Mouse (Mus musculus): ENCODE data around the gene Ift43.

The Ift43 gene

DNA sequence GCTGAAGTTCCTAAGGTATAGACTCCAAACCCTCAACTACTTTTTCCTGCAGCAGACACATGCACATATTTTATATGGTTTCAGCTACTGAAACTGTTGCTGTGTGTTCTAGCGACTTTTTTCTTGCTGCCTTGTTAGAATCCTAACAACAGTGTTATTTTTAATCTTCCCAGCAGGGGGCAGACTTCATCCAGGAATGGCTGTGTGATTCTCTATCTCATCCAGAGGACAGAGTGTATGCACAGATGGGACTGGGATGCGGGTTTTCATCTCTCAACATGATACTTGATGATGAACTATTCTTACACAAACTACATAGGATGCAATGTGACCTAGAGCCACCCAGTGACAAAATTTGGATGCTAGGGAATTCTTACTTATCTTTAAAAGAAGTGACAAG, 50.5 kb downstream of the Ift43 start:
- DNase-seq: peak in 1 of 2 experiments; percentile 11

DNA sequence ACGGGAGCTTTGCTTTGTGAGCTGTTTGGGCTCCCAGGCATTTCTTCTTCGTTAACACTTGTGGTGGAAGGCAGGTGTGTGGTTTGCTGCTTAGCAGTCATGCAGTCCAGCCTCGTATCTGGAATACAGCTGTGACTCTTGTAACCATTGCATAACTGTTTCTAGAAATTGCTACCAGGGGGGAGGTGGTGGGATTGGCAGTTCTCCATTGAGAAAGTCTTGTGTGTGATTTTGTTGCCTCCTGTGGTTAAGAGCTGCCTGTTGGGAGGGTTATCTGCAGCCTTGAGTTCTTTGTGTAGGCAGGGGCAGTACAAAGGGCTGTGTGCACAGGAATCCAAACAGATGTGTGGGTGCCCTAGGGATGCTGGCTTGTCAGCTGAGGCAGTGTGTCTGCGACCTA, 53.4 kb downstream of the Ift43 start:
- DNase-seq: no peak

DNA sequence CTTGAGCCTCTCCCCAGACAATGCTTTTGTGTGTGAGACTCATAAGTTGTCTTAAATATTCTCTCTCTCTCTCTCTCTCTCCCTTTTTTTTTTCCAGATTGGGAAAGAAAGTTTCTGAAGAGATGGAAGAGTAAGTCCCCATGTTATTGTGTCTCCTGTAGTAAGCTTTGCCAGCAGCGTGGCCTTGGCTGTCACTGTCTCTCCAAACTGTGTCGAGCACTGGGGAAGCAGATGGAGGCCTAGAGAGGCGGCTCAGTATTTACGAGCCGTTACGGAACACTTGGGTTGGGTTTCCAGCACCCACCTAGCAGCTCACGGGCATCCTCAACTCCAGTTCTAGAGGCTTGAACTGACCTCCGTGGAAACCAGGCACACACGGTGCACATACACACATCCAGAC, 56.4 kb downstream of the Ift43 start:
- no peak for DNase-seq

DNA sequence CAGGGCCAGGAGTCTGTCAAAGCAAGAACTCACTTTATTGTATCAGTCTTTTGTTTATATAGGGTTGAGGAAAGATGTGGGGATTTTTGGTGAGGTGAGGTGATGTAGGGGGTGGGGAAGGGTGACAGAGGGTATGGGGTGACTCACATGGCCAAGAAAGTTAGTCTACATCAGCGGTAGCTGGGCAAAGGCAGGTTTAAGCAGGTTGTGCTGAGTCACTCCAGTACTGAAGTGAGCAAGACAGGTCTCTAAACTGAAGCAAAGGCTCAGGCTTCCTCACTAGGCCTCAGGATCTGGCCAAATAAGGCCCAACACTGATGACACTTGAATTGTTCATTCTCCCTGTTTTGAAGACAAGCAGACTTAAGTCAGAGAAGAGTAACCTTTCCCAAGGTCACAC, 60.0 kb downstream of the Ift43 start:
- DNase-seq: no peak

DNA sequence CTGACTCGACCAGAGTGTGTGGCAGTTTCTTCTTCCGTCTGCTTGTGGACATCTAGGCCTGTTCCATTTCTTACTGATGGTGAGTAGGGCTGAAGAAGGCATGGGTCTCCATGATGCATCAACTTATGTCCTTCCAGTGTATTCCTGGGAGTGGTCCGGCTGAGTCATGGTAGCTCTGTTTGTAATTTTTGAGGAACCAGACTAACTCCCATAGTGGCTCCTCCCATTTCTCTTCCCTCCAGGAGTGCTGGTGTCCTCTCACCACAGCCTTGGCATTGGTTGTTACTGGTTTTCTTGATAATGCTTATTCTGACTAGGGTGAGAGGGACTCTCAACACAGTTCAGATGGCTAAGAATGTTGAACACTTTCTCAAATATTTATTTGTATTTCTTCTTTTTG, 63.9 kb downstream of the Ift43 start:
- no peak for DNase-seq

DNA sequence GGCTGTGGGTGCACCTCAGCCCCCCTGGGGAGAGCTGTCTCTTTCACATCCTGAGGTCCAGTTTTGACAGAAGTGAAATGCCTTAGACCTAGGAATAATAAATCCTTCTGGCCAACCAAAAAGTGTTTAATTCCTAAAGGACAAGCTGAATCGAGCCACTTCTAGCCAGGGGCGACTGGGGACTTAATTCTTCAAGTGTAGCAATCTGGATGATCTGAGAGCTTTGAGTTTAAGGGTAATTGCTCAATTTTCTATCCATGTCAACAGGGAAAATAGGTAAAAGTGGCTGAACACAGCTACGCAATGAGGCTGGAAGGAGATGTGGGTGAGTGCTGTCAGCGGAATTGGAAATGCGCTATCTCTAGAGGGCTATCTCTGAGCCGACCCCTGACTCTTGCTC, 65.9 kb downstream of the Ift43 start:
- no peak for DNase-seq

DNA sequence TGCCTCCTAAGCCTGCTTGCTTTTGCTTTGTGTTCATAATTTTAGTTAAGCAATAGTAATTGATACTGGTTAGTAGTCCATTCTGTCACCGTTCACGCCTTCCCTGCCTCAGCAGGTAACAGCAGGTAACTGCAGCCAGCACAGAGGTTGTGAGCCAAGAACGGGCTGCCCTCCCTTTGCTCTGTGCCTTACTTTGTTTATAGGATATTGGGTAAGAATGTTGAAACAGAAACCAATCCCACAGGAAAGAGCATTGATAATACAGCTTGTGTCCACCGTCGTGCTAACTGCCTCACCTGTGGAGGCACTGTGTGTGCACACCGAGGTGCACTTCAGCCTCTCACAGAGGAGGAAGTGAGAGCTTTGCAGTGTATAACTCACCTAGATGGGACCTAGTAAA, 66.7 kb downstream of the Ift43 start:
- DNase-seq: no peak

DNA sequence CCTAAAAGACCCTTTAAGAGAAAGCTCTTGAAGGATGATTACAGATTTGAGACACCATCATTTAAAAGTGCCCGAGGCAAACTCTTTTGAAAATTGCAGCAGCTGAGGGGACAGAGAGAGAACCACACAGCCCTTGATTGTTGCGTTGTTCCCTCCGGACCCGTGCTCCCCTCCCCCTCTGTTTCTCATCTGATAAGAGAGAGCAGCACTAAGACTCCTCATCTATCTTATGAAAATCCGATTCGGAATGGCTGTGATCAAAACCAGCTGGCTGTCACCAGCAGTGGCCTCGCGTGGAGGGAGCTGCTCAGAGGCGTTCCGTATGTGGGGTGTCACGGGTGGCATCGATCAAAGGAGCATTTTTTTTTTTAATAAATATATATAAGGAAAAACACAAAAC, 69.6 kb downstream of the Ift43 start:
- no peak for DNase-seq

DNA sequence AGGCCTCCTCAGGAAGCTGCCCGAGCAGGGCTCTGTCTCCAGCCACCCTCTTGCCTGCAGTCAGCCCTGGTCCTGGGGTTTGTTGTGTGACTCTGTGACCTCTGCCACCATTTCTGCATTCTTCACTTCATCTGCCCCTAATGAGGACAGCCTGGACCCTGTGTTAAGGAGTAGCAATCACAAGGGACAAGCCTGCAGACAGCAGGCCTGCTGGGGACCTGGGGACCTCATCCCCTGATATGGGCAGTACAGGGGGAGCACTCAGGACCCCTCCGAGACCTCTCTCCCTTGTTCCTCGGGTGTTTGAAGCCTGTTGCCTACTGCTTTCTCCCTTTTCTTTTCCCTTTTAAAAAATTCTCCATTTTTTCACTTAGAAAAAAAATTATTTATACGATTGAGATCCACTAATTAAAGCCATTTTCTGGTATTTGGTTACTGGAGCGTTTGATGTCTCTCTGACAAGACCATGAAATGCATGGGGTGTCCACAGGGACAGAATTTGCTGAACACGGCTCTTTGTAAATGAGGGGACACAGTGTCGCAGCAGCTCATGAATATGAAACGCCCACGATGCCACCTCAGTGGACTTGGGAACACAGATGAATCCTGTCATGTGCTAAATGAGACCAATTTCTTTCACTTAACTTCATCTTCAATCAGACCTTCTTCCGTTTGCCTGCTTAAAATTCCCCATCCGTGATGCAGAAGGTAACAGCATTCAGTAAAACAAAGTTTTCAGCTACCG, 71.0 kb downstream of the Ift43 start:
- no peak for DNase-seq

DNA sequence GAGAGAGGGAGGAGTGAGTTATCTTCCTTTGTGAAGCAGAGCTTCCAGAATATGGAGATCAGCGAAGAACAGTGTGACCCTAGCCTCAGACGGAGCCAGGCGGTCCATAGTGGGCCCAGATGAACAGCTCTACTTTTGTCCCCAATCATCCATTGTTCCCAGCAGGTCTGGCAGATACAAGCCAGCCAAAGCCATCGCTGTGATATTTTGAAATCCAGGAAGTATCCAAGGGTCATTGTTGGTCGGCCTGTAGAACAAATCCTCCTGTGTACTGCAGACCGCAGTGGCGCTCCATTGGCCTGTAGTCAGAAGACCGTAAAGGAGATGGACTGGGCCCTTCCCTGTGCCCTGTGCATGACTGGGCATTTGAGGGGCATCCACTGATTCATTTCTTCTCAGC, 72.8 kb downstream of the Ift43 start:
- DNase-seq: no peak

DNA sequence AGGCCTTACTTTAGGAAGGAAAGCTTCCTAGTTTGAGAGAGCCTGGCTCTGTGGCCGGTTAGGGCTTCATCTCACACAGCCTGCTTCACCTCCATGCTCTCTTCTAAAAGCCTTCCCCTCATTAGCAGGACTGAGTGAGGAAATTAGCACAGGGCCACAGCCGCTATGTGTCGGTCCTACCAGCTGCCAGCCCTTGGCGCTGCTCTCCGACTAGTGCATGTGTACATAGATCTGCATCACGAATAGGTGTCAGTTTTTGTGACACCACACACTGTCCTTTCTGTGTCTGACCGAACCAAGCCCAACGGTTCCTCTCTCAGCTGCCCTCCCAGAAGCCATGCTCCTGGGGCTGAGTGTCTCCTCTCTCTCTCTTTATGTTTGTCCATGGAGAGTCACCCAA, 74.8 kb downstream of the Ift43 start:
- DNase-seq: no peak

DNA sequence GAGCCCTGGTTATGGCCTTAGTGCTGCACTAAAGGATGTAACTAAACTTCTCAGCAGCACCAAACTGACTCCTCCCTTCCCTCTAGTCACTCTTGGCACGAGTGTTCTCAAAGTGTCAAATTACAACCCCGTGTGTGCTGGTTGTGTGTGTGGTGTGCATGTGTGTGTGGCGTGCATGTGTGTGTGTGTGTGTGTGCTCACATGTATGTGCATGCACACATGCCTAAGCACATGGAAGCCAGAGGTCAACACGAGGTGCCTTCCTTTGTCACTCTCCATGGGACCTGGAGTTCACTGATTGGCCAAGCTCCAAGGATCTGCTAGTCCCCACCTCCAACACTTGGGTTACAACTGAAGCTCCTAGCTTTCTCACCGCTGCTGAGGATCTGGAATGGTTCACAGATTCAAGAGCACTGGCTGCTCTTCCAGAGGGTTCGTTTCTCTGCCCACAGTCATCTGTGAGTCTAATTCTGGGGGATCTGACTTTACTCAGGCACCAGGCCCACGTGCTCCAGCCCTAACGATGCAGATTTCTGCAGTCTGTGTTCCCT, 75.6 kb downstream of the Ift43 start:
- DNase-seq: no peak

DNA sequence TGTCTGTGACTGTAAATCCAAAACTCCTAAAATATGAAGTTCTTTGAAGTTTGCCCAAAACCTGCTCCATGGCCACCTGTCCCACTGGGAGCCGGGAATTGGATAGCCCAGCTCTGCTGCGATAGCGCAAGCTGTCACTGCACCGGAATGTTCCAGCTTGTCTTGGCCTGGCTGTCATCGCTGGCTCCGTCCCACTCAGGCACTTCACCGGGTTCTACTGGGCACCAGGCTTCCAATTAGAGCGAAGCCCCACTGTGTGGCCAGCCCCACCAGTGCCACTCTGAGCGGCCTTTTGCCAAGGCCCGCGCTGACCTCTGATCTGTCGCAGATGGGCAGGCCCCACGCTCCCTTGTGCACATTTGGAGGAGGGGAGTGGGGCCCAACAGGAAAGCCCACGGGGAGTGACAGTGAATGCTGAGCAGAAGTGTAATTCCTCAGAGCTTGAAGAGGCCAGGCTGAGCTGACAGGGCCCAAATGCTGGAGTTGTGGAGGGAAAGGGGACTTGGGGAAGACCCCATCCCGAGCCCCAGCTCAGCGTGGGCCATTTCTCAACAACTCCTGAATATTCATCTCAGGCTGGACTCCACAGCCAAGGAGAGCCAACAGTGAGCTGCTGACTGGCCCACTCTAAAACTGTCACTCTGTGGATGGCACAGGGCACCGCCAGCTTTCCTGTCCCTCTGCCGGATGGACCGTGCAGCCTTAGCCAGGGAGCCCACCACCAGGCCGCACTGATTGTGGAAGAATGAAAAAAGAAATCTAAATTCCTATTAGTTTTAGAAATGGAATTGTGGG, 76.5 kb downstream of the Ift43 start:
- DNase-seq: no peak

DNA sequence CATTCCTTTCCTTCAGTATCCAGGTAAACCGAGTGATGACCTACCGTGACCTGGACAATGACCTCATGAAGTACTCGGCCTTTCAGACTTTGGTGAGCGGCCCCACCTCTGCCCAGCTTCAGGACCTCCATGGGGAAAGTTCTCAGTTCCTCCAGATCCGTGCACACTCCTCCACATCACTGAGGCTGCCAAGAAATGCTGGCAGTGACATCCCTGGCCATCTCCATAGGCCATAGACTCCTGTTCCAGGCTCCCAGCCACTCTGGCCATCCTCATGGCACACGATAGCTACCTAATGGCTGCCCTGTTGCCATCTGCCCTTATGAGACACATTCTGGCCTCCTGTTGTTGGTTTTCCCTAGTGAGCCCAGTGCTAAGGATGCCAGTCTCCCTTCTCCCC, 79.1 kb downstream of the Ift43 start:
- no peak for DNase-seq

DNA sequence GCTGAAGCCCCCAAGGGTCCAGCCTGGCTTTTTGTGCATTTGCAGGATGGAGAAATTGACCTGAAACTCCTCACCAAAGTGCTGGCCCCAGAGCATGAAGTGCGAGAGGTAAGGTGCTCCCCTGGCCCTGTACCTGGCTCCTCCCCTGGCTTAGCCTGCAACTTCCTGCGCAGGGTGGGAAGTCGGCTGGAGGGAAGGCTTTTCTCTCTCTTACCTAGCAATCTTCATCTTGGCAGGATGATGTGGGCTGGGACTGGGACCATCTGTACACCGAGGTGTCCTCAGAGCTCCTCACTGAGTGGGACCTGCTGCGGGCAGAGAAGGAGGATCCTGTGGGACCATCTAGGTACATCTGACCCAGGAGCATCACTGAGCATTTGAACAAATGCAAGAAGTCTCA, 79.6 kb downstream of the Ift43 start:
- no peak for DNase-seq

DNA sequence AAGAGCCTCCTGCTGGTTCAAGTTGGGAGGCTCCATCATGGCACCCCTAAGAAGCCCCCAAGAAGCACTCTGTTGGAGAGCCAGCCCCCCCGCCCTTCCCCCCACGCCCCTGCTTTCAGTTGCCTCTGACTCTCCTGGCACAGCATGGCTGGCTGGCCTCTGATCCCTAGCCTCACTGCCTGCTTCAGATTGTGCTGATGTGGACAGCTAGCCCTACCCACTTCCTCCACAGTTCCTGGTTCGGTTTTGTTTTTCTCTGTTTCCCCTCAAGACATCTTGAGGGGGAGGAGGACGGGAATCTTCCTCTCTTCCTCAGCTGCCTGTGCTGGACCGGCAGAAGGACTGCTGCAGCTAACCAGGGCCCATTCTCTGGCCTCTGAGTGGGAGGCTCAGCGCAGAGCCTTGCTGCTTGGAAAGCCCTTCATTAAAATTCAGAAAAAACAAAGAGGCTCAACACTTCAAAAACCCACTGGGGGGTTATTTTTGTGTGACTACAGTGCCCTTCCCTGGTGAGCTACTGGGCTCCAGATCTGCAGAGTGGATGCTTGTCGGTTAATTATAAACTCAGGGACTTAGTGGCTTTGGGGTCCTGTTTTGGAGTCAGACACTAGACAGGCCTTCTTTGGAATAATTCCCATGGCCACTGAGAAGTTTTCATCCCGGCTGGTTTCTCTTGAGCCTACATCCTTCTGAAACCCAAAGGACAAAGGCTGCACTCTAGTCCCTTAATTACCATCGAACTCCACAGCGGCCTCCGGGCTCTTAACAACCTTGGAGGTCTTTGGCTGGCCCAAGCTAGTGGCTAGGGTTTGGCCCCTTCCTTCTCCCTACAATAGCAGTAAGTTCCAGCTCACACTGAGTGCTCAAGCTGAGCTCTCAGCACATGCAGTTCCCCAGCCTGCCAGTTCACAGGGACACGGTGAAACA, 80.8 kb downstream of the Ift43 start:
- DNase-seq: no peak

DNA sequence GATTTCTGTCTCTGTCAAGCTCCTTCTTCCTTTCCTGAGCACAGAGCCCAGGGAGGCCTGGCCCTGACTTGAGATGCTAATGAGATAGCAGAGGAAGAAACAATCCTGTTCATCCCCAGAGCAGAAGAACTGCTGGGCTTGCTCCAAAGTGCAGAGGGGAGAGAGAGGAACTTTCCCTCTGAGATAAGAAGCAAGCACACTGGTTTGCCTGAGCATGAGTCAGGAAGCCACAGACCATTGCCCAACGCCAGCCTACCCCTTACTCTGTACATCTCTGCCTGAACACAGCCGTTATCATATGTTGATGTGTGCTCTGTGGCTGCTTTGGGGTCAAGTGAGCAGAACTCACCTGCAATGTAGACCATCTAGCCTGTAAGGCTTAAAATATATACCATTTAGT, 83.9 kb downstream of the Ift43 start:
- no peak for DNase-seq

DNA sequence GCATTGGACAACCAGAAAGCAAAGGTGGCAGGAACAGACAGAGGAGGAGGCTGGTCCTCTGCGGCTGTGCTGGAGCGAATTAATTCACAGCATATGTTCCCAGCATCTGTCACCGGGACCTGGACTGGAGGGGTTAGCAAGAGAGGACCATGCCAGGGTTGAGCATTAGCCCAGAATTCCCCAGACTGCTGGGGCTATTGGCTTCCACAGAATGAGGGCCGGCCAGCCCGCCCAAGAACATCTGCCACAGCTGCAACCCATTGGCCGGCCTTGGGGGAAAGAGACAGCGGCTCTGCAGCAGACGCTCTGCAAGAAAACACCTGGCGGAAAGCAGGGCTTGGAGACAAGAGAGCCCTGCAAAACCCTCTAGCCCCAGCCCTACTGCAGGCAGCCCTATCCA, 84.7 kb downstream of the Ift43 start:
- no peak for DNase-seq

DNA sequence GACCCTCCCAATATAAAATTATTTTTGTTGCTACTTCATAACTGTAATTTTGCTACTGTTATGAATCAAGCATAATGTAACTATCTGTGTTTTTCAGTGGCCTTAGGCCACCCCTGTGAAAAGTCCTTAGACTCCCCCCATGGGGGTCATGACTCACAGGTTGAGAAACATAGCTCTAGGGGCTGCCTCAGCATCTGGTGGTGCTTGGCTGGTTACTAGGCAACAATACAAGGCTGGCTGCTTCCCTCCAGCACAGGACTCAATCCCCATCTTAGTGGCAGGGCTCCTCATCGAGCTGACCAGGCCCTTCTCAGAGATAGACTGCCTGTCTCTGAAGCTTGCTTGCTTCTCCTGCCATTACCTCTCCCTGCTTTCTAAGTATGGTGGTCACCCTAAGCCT, 86.4 kb downstream of the Ift43 start:
- no peak for DNase-seq

DNA sequence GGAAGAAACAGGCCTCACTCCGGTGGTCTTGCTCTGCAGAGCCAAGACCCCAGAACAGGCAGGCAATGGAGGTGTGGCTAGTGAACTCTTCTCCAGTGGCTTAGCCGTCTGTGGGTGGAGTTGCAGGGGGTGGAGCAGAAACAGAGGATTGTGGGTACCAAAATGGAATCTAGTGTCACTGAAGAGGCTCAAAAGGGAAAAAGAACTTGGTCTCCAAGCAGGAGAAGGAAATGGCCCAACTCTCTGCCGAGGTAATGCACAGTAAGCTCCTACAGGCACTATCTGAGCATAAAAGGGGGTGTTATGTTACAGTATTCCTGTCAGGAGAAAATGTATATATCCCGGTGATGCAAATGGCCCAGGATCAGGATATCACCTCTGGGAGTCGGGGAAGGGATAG, 86.9 kb downstream of the Ift43 start:
- DNase-seq: no peak

DNA sequence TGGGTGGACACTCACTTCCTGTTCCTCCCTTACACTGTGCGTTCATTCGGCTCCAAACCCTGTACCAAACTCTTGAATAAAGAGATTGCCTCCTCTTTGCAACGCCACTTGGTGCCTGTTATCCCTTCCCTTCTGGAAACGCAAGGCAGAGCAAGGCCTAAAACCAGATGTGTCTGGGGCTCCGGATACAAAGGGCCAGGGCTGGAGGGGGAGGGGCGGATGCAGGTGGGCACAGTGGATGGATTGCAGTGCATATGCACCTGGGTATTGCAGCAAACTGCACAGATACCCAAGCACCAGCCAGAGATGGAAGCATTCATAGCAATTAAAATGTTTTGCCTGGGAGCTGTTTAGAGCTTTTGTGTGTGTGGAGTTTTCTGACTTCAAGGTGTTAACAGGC, 91.0 kb downstream of the Ift43 start:
- no peak for DNase-seq

DNA sequence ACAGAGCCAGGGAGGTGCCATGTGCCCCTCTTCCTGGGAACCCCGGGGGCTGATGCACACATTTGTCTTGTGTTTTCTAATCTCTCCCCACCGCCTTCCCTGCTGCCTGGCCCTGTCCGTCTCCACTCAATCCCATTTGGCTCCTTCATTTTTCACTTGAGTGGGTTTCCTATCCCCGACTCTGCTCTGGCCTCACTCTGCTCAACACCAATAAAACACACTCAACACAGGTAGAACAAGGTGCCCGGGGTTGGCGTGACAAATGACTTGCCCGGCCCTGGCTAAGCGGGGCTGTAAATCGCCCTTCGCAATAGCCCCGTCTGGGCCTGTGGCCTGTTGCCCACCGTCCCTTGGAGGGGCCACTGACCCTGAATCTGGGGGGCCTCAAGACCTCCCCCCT, 92.0 kb downstream of the Ift43 start:
- DNase-seq: no peak

DNA sequence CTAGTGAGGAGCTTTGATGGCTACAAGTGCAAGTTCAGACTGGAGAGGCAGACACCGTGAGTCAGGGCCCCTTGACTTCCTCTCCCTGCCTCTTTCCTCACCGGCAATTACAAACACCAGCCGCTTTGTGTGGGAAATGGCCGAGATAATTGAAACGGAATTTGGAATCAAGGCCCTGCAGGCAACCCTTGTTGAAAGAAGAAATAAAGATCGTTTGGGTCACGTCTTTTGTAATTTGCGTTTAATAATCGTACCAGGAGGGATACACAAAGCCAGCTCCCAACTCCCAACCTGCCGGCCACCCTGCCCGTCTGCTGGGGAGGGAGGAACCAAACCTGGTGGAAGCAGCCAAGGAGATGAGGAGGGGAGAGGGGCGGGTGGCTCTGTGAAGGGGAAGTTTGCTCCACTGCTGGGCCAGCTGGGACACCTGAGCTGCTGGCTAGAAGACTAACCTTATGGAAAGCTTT, 93.2 kb downstream of the Ift43 start:
- DNase-seq: no peak

Data from spleen, adult 18-20 months (tissue).